Mouse (Mus musculus) frontal cortex, postnatal 36 days (tissue): Measurements from ENCODE around the gene Gm5890.
"Not testable (repeated sequence)": the region's sequence is repeated elsewhere in the genome, so short reads cannot be mapped to it uniquely, and the experiment has no call there.

ENCODE experiments used
- DNase-seq, 2 experiments: peaks; one replicate each; pipeline ENCODE4 v3.0.0; 2022; ENCODE audit warnings: low spot score in 2 of 2

Gm5890 gene

GRCm38 (mm10) chr7:20262734-20263133 lies at the start of gene Gm5890:
Gm5890 (minus strand) TSS chr7:20262834.
- not testable (repeated sequence) for DNase-seq

DNA sequence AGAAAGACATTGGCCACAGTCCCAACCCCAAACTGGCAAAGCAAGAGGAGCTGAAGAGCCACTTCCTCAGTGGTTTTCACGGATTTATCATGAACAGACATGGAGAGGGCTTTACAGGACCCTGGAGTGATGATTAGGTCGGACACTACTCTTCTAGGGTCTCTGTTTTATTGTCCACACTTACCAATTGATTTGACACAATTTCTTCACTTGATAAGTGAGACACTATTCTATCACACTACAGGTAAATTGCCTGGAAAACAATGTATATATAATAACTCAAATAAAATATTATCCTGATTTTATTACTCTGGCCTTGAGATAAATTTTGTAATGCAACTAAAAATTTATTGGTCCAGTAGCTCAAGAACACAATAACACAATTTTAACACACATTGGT lies 28.9 kb downstream of the Gm5890 start, which contains the start of gene Gm4498:
Gene Gm4498 (minus strand): TSS at position 101 of the 400 bp plus-strand sequence.
- not testable (repeated sequence) for DNase-seq
